Mouse (Mus musculus) frontal cortex, postnatal 10 days (tissue): ENCODE measurements around the gene Thpo.

Experiments used
- DNase-seq, 2 experiments: peaks; one replicate each; pipeline ENCODE4 v3.0.0; 2022; ENCODE audit warnings: low spot score in 2 of 2, mixed read lengths in 1 of 2

Gene Thpo

DNA sequence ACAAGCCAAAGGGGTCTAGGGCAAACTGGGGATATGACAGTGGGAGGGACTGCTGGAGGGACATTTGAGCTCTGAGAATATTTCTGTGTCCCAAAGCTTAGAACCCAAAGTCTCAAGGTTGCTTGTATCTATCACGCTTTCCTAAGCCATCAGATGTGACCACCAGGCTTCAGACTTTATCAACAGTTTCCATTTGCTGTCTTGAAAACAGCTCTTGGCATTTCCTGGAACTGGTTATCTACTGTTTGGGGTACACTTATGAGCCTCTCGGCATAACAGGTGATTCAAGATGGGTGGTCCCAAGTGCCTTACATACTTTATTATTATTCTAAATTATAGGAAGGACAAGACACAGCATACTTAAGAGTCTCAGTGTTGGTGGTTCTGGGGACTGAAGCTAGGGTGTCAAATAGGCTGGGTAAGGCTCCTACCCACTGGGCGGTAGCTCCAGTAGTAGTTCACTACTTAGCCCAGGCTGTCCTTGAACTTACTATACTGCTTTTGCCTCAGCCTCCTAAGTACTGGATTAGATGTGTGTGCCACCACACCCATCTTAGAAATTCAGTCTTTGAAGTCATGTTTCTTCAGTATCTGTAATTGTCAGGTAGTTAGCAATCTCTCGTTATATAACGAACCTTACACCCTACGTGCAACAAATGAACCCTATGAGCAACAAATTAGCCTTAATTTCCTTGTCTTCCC lies 30.5 kb downstream of the Thpo start:
- DNase-seq: no peak

GRCm38 (mm10) chr16:20703071-20703470 lies 31.2 kb downstream of the Thpo start:
- no peak for DNase-seq

DNA sequence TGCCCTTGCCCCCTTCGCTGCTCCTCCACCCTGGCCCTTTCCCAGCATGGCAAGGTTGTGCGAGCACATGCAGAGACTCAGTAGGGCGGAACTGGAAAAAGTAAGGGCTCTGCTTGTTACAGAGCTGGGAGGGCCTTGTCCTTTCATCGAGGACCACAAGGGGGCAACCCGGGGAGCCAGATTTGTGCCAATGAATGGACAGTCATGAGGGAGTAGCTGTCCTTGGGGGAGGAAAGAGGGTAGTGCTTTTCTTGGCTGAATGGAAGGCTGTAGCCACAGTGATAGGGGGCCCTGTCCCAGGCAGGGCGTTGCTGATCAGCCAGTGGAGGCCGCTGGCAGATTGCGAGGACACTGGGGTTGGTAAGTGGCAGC lies 31.8 kb downstream of the Thpo start:
- peak; percentile 76 to 79 for DNase-seq

- no peak for DNase-seq
Measured at GRCm38 (mm10) chr16:20701729-20702521, 32.4 kb downstream of the Thpo start.

DNA sequence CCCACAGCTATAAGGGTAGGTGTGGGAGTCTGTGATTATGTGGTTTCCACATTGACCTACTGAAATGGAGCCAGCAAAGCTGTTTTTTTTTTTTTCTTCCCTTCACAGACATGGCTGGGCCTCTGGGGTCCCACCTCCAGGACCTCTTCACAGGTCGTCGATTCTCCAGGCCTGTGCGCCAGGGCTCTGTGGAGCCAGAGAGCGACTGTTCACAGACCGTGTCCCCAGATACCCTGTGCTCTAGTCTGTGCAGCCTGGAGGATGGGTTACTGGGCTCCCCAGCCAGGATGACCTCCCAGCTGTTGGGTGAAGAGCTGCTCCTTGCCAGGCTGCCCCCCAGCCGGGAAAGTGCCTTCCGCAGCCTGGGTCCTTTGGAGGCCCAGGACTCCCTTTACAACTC lies 33.0 kb downstream of the Thpo start:
- DNase-seq: no peak

DNA sequence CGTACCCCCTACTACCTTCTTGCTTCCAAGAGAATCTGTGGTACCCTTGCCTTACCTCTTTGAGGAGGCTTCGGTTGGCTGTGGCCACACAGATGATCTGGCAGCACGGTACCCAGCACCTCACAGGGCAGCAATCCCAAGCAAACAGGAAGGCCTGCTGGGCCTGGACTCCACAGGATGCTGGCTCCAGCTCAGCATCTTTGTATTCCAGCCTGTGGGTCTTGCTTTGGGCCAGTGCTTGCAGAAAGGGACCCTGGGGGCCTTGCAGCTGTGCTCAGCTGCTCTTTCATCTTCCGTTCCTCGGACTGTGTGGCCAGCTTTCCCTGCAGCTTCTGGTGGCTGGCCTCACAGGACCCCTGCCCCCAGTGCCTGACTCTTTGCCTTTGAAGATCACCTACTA lies 34.3 kb downstream of the Thpo start:
- no peak for DNase-seq

DNA sequence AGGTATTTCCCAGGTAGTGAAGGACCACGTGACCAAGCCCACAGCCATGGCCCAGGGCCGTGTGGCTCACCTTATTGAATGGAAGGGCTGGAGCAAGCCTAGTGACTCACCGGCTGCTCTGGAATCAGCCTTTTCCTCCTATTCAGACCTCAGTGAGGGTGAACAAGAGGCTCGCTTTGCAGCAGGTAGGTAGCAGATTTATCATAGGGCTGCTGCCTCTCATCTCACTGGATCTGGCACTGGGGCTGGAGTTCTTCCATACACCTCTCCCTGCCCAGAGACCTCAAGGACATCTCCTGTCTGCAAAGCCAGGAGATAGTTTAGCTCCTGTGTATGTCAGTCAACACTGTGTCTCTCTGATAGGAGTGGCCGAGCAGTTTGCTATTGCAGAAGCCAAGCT lies 35.0 kb downstream of the Thpo start:
- DNase-seq: no peak

DNA sequence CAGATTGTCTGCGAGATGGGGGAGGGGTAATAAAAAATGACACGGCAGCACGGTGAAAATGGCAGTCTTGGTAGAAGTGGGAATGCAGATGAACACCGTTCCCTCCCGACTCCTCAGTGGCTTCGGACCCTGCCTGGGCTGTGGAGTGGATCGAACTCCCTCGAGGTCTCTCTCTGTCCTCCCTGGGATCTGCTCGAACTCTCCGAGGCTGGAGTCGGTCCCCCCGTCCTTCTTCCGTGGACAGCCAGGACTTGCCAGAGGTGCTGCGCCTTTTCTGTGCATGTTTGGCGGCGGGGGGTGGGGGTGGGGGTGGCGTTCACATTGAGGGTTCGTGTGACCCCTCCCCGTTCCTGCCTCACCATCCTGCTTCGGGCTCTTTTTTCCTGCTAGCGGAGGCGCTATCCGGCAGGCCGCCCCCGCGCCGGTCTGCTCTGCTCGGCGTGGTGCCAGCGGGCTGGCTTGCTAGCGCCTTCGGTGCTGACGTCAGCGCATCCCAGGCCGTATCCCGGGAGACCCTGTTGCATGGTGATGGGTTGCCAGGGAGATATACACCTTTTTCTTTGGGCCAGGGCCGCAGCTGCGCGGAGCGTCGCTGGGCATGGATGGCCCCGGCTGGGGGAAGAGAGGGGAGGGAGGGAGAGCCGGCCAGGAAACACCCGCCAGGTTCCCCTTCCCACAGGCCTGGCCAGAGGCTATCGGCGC lies 38.5 kb downstream of the Thpo start:
- peak; percentile 97 to 98 for DNase-seq

- DNase-seq: peak in 1 of 2 experiments; percentile 77
Measured at GRCm38 (mm10) chr16:20694781-20695180, 39.5 kb downstream of the Thpo start.

DNA sequence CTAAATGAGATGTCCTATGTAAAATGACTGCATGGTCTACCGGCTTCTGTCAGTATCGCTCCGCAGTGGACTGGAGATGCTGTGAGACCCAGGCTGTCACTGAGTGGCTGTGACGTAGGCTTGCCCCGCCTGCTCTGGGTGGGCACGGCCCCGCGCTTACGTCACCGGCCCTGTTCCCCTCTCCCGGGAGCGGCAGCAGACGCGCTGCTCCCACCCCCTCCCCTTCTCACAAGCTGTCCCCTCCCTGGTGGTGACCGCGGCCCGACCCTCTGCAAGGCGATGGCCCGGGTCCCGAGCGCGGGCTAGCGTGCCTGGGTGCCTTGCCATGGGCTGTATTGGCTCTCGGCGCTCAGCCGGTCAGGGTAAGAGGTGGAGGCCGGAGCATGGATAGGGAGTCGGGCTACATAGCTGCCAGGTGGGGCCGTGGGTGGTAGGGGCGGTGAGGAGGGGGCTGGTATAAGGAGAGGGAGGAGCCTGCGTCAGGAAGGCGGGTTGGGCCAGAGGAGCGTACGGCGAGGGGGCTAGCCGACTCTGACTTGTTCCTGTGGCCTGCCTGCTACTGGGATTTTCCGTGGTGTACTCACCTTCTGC lies 41.1 kb downstream of the Thpo start, which contains the start of gene Fam131a:
Gene Fam131a, plus strand, starts transcription at position 131 of the 591 bp plus-strand sequence.
- DNase-seq: peak; percentile 90 to 95

DNA sequence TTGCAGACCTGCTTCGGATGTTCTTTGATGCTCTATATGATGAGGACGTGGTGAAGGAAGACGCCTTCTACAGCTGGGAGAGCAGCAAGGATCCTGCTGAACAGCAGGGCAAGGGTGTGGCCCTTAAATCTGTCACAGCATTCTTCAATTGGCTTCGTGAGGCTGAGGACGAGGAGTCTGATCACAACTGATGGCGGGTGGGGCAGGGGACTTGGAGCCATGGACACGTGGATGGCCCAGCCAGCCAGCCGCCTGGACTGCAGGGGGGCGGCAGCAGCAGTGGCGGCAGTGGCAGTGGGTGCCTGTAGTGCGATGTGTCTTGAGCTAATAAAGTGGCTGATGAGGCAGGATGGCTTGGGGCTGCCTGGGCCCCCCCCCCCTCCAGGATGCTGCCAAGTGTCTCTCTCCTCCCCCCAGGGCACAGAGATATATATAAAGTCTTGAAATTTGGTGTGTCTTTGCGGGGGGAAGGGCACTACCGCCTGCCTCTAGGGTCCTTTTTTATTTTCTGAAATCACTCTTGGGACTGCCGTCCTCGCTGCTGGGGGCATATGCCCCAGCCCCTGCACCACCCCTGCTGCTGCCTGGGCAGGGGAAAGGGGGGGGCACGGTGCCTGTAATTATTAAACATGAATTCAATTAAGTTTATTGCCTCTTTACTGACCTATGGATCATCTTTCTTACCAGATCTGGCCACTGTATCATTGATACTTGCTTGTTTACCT lies 41.9 kb downstream of the Thpo start:
- DNase-seq: no peak

GRCm38 (mm10) chr16:20691617-20692016 lies 42.7 kb downstream of the Thpo start:
- no peak for DNase-seq

GRCm38 (mm10) chr16:20690774-20691173 lies 43.5 kb downstream of the Thpo start:
- no peak for DNase-seq

DNA sequence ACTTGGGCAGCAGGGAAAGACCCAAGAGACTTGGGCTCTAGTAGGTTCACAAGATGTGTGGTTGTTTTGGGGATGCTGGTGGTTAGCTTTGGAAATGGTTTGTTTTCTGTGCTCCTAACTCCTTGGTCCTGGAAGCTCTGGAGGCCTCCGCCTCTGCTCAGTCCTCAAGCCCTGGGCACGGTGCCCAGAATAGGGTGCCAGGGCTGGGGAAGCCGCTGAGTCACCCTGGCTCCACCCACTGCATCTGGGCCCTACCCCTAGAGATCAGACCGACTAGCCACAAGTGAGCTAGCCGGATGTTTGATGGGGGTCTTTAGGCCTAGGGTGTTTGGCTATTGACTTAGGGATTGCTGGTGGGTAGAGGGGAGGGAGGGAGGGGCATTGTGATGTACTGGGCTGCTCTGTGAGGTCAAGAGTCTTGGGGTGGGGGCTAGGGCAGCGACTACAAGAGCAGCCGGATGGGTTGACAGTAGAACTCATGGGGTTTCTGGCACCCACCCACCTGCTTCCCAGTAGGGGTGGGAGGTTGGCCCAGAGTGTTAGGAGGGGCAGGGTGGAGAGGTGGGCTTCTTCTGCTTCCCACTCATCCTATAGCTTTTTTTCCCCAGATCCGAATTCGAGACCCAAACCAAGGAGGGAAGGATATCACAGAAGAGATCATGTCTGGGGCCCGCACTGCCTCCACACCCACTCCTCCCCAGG lies 56.2 kb downstream of the Thpo start:
- DNase-seq: peak; percentile 38

GRCm38 (mm10) chr16:20677380-20677779 lies 56.9 kb downstream of the Thpo start:
- no peak for DNase-seq

DNA sequence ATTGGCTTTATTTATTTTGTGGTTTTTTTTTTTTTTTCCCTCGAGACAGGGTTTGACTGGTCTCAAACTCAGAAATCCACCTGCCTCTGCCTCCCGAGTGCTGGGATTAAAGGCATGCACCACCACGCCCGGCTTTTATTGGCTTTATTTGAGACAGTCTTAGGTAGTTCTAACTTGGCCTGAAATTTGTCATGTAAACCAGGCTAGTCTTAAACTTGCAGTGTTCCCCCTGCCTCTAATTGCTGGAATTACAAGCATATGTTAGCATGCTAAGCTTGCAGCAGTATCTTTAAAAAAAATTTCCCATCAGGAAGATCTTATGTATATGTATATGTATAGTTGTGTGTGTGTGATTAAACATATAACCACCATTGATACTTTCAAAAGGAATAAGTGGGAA lies 57.6 kb downstream of the Thpo start:
- DNase-seq: no peak

GRCm38 (mm10) chr16:20675213-20675612 lies 59.1 kb downstream of the Thpo start:
- no peak for DNase-seq
